Mouse (Mus musculus) megakaryocyte, adult 5-6 weeks (primary cell): ENCODE measurements at regions not wholly inside any gene's neighbourhood (a gene's known extent, or its start where the extent isn't known, plus 50 kb on each side); places are given as distances from the start of the nearest gene placed in this dataset.

ENCODE experiments used
- ATAC-seq: 2 replicates; pipeline ENCODE4 v1.8.0; 2016; ENCODE audit warnings: mild to moderate bottlenecking, inconsistent platforms; ENCODE audit not compliant: poor library complexity, severe bottlenecking

- no peak for ATAC-seq
Measured at GRCm38 (mm10) chr6:117489761-117490396, 321.5 kb downstream of the Cxcl12 start.

- ATAC-seq: no peak
Measured at GRCm38 (mm10) chr6:117494971-117495370, 326.6 kb downstream of the Cxcl12 start.

GRCm38 (mm10) chr6:117497337-117497736 is 329.0 kb downstream of the Cxcl12 start:
- no peak for ATAC-seq

- no peak for ATAC-seq
Measured at GRCm38 (mm10) chr6:117497904-117498303, 329.6 kb downstream of the Cxcl12 start.

- ATAC-seq: no peak
Measured at GRCm38 (mm10) chr6:117502346-117502745, 334.0 kb downstream of the Cxcl12 start.

- ATAC-seq: no peak
Measured at GRCm38 (mm10) chr6:117504771-117505170, 336.2 kb upstream of the Zfp637 start.

GRCm38 (mm10) chr6:117505431-117505830 is 335.5 kb upstream of the Zfp637 start:
- no peak for ATAC-seq

GRCm38 (mm10) chr6:117506619-117507018 is 334.4 kb upstream of the Zfp637 start:
- no peak for ATAC-seq

GRCm38 (mm10) chr6:117508860-117509259 is 332.1 kb upstream of the Zfp637 start:
- ATAC-seq: no peak

GRCm38 (mm10) chr6:117510026-117510425 is 331.0 kb upstream of the Zfp637 start:
- ATAC-seq: no peak

GRCm38 (mm10) chr6:117514831-117515230 is 326.1 kb upstream of the Zfp637 start:
- no peak for ATAC-seq

GRCm38 (mm10) chr6:117516906-117517305 is 324.1 kb upstream of the Zfp637 start:
- no peak for ATAC-seq

GRCm38 (mm10) chr6:117518939-117519338 is 322.0 kb upstream of the Zfp637 start:
- no peak for ATAC-seq

- ATAC-seq: no peak
Measured at GRCm38 (mm10) chr6:117519466-117519865, 321.5 kb upstream of the Zfp637 start.

- ATAC-seq: no peak
Measured at GRCm38 (mm10) chr6:117526161-117526935, 314.6 kb upstream of the Zfp637 start.

- no peak for ATAC-seq
Measured at GRCm38 (mm10) chr6:117527526-117527925, 313.5 kb upstream of the Zfp637 start.

GRCm38 (mm10) chr6:117534149-117534548 is 306.8 kb upstream of the Zfp637 start:
- ATAC-seq: no peak

- no peak for ATAC-seq
Measured at GRCm38 (mm10) chr6:117534991-117535390, 306.0 kb upstream of the Zfp637 start.

GRCm38 (mm10) chr6:117536084-117536483 is 304.9 kb upstream of the Zfp637 start:
- ATAC-seq: no peak

- ATAC-seq: no peak
Measured at GRCm38 (mm10) chr6:117542431-117542830, 298.5 kb upstream of the Zfp637 start.

- ATAC-seq: no peak
Measured at GRCm38 (mm10) chr6:117544276-117545196, 296.4 kb upstream of the Zfp637 start.
